Mouse (Mus musculus) stomach, embryonic 15.5 days (tissue): Measurements from ENCODE around the gene Anapc1. TPM values are rescaled to one million over a fixed set of nuclear protein-coding genes. Genes with fewer than 3 reads are reported as not detected.
A peak's percentile ranks its signal among the peaks of the same experiment; 100 is the strongest.

ENCODE experiments used
- ATAC-seq: fragments of 200-750 bp; cut with Nextera tagmentation; 2 replicates; pipeline ENCODE4 v1.8.0; 2017; ENCODE audit warnings: low read depth, moderate number of reproducible peaks, moderate TSS enrichment; ENCODE audit not compliant: insufficient read depth, low FRiP score
- H3K27ac ChIP-seq: fragments of 300-500 bp; sonication (generic); 2 replicates; pipeline ENCODE4 v1.5.1; 2015; ENCODE audit warnings: mild to moderate bottlenecking, inconsistent platforms
- H3K27me3 ChIP-seq: fragments of 300-500 bp; sonication (generic); replicated peaks from 2 replicates; pipeline ENCODE4 v1.6.1; 2015; ENCODE audit warnings: inconsistent platforms
- H3K36me3 ChIP-seq: fragments of 300-500 bp; sonication (generic); 2 replicates; pipeline ENCODE4 v1.6.1; 2015; ENCODE audit warnings: inconsistent platforms
- H3K4me1 ChIP-seq: fragments of 300-500 bp; sonication (generic); 2 replicates; pipeline ENCODE4 v1.6.1; 2015; ENCODE audit warnings: inconsistent platforms
- H3K4me2 ChIP-seq: fragments of 300-500 bp; sonication (generic); 2 replicates; pipeline ENCODE4 v1.6.1; 2015; ENCODE audit warnings: mild to moderate bottlenecking, inconsistent platforms
- H3K4me3 ChIP-seq: fragments of 300-500 bp; sonication (generic); replicated peaks from 2 replicates; pipeline ENCODE4 v1.5.1; 2015; ENCODE audit warnings: inconsistent platforms
- H3K9ac ChIP-seq: fragments of 300-500 bp; sonication (generic); 2 replicates; pipeline ENCODE4 v1.6.1; 2015; ENCODE audit warnings: inconsistent platforms
- H3K9me3 ChIP-seq: fragments of 300-500 bp; sonication (generic); 2 replicates; pipeline ENCODE4 v1.6.1; 2016; ENCODE audit warnings: inconsistent platforms
- WGBS: fragments of 180-500 bp; shearing (Covaris S2); methylation state at CpG from one replicate; pipeline ENCODE4 v1.1.7; 2015; 5-methylcytosine and 5-hydroxymethylcytosine counted together
- polyA plus RNA-seq: library from polyadenylated mRNA; unstranded; fragments of >200 nt; fragmentation: Nextera tagmentation; extraction: Ambion mirVana; gene quantifications from 2 replicates; pipeline ENCODE4 v1.2.1, GENCODE M21; 2015

Gene Anapc1
- polyA plus RNA-seq, 1 experiment from 2014 or later: 52.9 TPM

DNA sequence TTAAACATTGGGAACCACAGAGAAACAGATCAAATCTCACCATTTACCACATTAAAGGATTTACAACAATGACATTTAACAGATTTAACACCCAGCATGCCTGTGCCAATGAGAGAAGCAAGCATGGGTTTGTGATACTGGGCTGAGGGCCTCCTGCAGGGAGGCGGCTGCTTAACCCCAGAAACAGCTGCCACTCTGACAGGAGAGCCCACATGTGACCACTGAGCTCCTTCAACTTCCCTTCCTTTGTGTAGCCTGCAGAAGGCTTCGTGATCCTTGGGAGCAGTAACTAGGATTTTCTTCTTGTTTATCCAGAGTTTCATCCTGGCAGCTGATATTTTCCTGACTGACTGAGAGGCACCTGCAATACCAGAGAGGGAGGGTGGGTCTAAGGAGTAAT is 85.7 kb downstream of the Anapc1 start:
- WGBS: 31% methylated on average over 2 of the region's 2 CpGs
- Histone ChIP-seq H3K4me1 (no peaks in the 10 kb centered on the region), H3K9ac (no peak overlapping the region), H3K4me2 (no peak overlapping the region), H3K4me3 (no peak overlapping the region), H3K27me3 (no peaks in the 10 kb centered on the region), H3K9me3 (no peaks in the 10 kb centered on the region), H3K27ac (no peak overlapping the region), H3K36me3 (no peaks in the 10 kb centered on the region)
- ATAC-seq: no peak

DNA sequence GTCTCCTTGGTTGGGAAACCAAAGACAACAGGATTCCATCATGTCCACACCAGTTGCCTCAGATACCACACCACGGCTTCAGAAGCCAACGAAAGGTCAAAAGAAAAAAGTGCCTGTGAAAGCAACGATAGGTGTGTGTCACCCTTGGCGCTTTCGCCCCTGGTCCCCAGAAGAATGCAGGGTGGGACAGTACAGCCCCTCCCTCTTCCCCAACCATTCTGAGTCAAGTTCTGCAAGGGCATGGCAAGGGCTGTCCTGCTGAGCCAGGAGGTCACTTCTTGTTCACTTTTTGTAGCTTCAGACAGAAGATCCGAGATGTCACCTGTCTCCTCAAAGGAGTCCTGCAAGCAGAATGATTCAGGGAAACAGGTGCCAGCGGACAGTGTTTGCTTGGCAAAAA is 94.9 kb downstream of the Anapc1 start:
- H3K9me3 ChIP-seq: no peaks in the 10 kb centered on the region
- no peak overlapping the region for H3K27ac ChIP-seq
- no peaks in the 10 kb centered on the region for H3K27me3 ChIP-seq
- ATAC-seq: no peak
- no peak overlapping the region for H3K9ac ChIP-seq
- no peaks in the 10 kb centered on the region for H3K36me3 ChIP-seq
- no peak overlapping the region for H3K4me3 ChIP-seq
- no peak overlapping the region for H3K4me2 ChIP-seq
- H3K4me1 ChIP-seq: no peaks in the 10 kb centered on the region
- WGBS: 82% methylated on average over 7 of the region's 7 CpGs

DNA sequence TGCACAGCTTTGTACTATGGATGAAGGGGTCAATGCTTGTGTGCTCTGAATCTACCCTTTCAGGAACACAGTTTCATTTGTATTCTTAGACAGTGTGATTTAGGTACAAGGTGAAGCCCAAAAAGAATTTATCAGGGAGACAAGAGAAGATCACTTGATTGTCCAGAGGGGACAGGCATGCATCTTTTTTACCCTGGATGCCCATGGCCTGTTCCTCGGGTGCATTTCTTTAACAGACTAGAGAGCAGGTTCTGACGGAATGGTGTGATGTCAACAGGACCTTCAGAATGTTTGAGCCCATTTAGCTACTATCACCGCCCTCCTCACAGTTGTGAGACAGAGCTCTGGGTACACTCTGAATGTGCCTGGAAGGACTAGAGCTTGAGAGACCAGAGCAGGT is 96.3 kb downstream of the Anapc1 start, which contains the start of gene Spdye4c:
Gene Spdye4c (plus strand): TSS at position 301 of the 400 bp plus-strand sequence.
- no peak within 1 kb of the TSS for H3K9ac ChIP-seq
- no peak within 1 kb of the TSS for H3K4me3 ChIP-seq
- no peaks in the 10 kb centered on the region for H3K9me3 ChIP-seq
- 88% methylated on average over 3 of the region's 3 CpGs for WGBS
- H3K36me3 ChIP-seq: no peaks in the 10 kb centered on the region
- ATAC-seq: no peak
- no peak within 1 kb of the TSS for H3K27ac ChIP-seq
- H3K4me1 ChIP-seq: no peaks in the 10 kb centered on the region
- H3K4me2 ChIP-seq: no peak within 1 kb of the TSS
- H3K27me3 ChIP-seq: no peaks in the 10 kb centered on the region

DNA sequence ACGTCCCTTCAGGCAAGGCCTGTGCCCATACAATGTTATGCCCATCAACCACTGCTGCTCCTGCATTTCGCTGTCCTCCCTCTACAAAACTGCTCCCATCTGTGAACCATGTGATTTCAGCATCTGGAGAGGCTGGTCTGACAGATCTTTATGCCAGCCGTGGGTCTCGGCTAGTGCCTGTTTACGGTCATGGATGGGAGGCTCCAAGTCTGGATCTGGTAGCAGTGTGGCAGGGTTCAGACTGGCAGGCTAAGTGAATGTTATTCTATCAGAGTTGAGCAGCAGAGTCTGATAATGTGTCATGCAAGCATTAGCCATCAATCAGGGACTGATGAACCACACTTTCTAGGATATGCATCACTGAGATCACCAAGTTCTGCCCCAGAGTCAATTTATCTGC is 104.3 kb downstream of the Anapc1 start:
- Histone ChIP-seq H3K4me1 (no peaks in the 10 kb centered on the region), H3K36me3 (no peaks in the 10 kb centered on the region), H3K9ac (no peak overlapping the region), H3K9me3 (no peaks in the 10 kb centered on the region), H3K27ac (no peak overlapping the region), H3K4me2 (no peak overlapping the region), H3K27me3 (no peaks in the 10 kb centered on the region), H3K4me3 (no peak overlapping the region)
- 80% methylated on average over 5 of the region's 5 CpGs for WGBS
- no peak for ATAC-seq

DNA sequence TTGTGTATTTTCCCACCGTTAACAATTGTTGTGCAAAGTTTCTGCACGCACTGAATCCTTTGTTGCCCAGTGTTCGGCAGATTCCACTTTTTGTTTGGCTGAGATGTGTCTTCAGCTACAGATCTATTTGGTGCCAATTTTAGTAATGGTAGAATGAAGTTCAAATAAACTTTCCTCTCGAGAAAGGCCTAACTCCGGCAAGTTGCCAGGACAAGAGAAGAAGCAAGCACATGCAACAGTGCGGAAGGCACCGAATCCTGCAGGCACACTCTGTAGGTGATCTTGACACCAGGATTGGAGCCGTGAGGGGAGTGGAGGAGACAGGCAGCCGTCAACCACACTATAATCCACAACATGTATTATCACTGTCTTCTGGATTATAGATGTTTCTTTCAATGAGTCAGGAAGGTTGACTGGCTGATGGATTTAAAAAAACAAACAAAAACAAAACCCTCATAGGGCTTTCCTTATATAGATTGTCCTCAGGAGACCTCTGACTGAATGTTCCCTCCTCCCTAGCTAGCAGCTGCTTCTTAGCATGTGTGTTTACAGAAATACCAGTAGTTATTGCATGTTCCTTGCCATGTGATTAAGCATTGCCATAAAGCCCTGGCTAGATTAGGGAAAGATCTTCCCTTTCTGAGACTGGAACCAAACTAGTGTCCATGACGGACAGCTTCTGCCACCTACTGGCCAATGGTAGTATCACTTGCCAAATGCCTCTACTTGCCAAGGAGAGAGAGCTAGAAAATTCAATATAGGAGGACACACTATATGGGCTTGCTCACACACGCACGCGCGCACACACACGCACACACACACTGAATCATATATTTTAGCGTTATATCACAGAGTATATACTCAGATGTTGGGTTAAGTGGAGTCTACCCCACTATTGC is 114.2 kb downstream of the Anapc1 start:
- H3K27ac ChIP-seq: no peak overlapping the region
- ATAC-seq: peak; percentile 70; the same call in 1 of the 2 replicates

DNA sequence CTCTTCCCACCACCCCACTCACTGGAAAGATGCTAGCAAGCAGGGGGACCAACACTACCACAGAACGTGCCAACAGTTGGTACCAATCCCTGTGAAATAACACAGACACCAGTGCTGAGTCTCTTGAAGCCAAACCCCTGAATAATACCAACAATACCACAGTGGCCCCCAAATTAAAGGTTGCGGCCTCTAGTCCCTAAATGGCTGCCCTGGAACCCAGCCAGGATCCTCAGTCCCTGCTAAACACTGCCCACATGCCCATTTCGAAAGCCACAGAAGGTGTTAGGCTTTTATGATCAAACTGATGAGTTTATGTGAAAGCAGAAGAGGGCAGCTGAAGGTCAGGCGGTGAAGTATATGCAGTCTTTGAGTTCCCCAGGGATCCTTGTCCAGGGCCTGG is 116.2 kb downstream of the Anapc1 start:
- no peak for ATAC-seq
- Histone ChIP-seq H3K9ac (no peak overlapping the region), H3K4me2 (no peak overlapping the region), H3K27ac (no peak overlapping the region), H3K4me1 (peaks cover 6% of the 10 kb centered on the region; the same call in 1 of the 2 replicates), H3K27me3 (no peaks in the 10 kb centered on the region), H3K4me3 (no peak overlapping the region), H3K9me3 (no peaks in the 10 kb centered on the region), H3K36me3 (no peaks in the 10 kb centered on the region)
- 71% methylated on average over 4 of the region's 4 CpGs for WGBS

More for the DNA sequence above, 114.2 kb downstream of the Anapc1 start:
- Histone ChIP-seq H3K4me1 (no peaks in the 10 kb centered on the region; the same call in 1 of the 2 replicates), H3K9ac (no peak overlapping the region), H3K9me3 (no peaks in the 10 kb centered on the region), H3K36me3 (no peaks in the 10 kb centered on the region), H3K4me3 (no peak overlapping the region), H3K4me2 (no peak overlapping the region), H3K27me3 (no peaks in the 10 kb centered on the region)
- WGBS: 38% methylated on average over 16 of the region's 16 CpGs

DNA sequence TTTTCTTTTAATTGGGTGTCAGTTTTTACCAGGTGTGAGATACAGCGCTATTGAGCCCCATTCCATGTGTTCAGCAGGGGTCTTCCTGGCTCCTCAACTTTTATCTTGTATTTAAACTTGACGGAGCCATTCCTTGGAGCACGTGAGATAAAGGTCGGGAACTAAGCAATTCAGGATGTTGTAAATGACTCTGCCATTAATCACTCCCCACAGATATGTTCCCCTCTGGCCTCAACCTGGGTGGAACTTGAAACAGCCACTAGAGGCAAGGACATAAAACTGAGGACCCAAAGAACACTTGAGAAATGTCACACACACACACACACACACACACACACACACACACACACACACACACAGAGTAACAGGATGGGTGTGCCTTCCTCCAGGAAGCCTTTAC is 118.7 kb downstream of the Anapc1 start:
- Histone ChIP-seq H3K4me3 (no peak overlapping the region), H3K27ac (no peak overlapping the region), H3K36me3 (no peaks in the 10 kb centered on the region), H3K4me1 (peaks cover 13% of the 10 kb centered on the region), H3K4me2 (no peak overlapping the region), H3K27me3 (no peaks in the 10 kb centered on the region), H3K9me3 (no peaks in the 10 kb centered on the region), H3K9ac (no peak overlapping the region)
- no peak for ATAC-seq
- 34% methylated on average over 4 of the region's 4 CpGs for WGBS

DNA sequence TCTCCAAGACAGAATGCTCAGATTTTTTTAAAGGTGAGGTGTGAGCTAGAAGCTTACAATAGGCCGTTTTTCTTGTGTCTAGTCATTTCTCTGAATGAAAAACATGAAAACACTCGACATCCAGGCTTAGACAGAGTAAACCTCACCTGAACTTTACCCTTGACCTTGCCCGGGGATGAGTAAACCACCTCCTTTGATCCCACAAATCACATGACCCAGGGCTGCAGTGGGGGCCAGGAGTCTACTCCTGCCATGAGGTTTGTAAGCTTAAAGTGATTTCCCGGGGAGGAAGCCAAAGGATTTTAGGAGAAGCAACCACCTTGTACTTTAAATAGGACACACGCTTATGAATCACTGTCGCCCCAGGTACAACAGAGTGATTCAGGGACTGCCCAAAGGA is 119.2 kb downstream of the Anapc1 start:
- Histone ChIP-seq H3K27ac (no peak overlapping the region), H3K4me3 (no peak overlapping the region), H3K4me2 (no peak overlapping the region), H3K27me3 (no peaks in the 10 kb centered on the region), H3K4me1 (peaks cover 13% of the 10 kb centered on the region), H3K9ac (no peak overlapping the region), H3K9me3 (no peaks in the 10 kb centered on the region), H3K36me3 (no peaks in the 10 kb centered on the region)
- no peak for ATAC-seq
- 45% methylated on average over 6 of the region's 6 CpGs for WGBS

DNA sequence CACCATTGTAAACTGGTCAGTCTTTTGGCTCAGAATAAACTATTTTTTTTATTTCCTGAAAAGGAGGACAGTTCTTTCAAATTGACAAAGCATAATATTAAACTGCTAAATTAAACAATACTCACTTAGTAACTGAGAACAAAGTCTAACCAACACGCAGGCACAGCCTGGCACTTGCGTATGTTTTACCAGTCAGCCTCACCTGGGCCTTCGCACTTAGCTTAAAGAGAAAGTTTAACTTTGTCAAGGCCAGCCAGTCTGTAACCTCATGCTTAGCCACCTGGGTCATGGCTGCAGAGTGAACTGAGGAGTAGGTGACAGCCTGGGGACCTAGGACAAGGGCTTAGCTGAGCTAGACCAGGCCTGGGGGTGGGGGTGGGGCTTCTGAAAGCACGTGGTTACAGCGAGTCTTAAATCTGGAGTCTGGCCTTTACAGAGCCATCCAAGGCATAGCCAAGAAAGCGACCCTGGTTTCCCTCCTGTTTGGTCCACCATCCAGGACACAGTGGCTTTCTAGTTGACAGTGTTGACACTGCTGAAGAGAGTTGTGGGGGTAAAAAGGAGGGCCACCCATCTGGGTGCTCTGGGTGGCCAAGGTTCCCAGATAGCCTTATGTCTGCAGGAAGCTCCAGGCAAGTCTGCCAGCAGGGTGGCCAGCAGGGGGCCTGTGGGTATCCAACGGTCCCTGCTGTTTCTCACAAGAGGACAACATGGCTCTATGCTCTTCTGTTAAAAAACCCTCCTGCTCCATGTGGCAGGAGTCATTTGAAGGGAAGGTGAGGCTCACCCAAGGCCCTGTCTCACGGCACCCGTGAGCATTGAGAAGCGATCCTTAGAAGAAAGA is 120.7 kb downstream of the Anapc1 start:
- WGBS: 61% methylated on average over 10 of the region's 10 CpGs
- peaks cover 13% of the 10 kb centered on the region; the same call in 1 of the 2 replicates for H3K4me1 ChIP-seq
- no peak overlapping the region for H3K27ac ChIP-seq
- no peaks in the 10 kb centered on the region for H3K9me3 ChIP-seq
- no peak for ATAC-seq
- H3K9ac ChIP-seq: no peak overlapping the region
- no peaks in the 10 kb centered on the region for H3K27me3 ChIP-seq
- no peak overlapping the region for H3K4me2 ChIP-seq
- no peak overlapping the region for H3K4me3 ChIP-seq
- no peaks in the 10 kb centered on the region for H3K36me3 ChIP-seq

DNA sequence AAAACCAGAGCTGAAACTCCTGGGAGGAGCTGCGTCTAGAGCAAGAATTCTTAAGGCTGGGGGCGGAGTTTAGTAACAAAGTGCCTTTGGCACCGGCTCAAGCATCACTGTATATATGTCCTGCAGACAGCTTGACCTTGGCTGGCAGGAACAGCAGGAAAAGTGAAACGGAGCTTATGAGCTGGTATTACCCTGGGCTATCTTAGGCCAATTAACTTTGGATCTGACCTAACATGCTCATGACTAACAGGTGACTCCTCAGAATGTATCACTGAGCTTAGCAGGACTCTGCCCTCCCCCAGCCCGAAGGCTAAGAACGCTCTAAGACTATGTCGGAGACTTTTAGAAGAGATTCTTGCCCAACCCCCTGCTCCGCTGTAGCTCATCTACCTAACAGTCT is 121.3 kb downstream of the Anapc1 start:
- Histone ChIP-seq H3K4me2 (no peak overlapping the region), H3K27ac (no peak overlapping the region), H3K4me1 (peaks cover 13% of the 10 kb centered on the region; the same call in 1 of the 2 replicates), H3K36me3 (no peaks in the 10 kb centered on the region), H3K27me3 (no peaks in the 10 kb centered on the region), H3K9me3 (no peaks in the 10 kb centered on the region), H3K4me3 (no peak overlapping the region), H3K9ac (no peak overlapping the region)
- WGBS: 37% methylated on average over 8 of the region's 8 CpGs
- peak; percentile 70; the same call in 1 of the 2 replicates for ATAC-seq

DNA sequence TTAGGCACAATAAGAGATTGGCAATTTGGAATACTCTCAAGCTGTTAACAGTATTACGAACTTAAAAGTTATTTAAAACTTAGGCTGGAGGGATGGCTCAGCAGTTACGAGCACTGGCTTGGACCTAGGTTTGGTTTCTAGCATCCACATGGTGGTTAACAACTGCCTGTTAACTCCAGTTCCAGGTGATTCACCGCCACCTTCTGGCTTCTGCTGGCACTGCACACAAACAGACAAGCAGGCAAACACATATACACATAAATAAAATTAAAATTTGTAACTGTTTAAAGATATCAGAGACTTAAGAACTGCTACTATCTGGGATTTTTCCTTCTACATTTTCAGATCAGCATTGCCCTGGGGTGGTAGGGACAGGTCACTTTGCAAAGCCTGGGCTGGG is 123.0 kb downstream of the Anapc1 start:
- Histone ChIP-seq H3K9ac (no peak overlapping the region), H3K36me3 (no peaks in the 10 kb centered on the region), H3K9me3 (no peaks in the 10 kb centered on the region), H3K4me2 (no peak overlapping the region), H3K27me3 (no peaks in the 10 kb centered on the region), H3K27ac (no peak overlapping the region), H3K4me3 (no peak overlapping the region), H3K4me1 (peaks cover 13% of the 10 kb centered on the region; the same call in 1 of the 2 replicates)
- WGBS: 88% methylated on average over 3 of the region's 3 CpGs
- no peak for ATAC-seq
